Mouse (Mus musculus) heart, postnatal 36 days (tissue): ENCODE results near the gene Ppard. TPM values are rescaled to one million over a fixed set of nuclear protein-coding genes. Genes with fewer than 3 reads are reported as not detected.

Experiments used
- DNase-seq, 2 experiments: peaks; one replicate each; pipeline ENCODE4 v3.0.0; 2021 to 2022
- intact Hi-C: fragments of 180-260 bp; cut with DNase I; formaldehyde crosslinking; loops from one replicate; pipeline ENCODE4 v1.15.1; 2025
- total RNA-seq, 2 experiments: library from RNA; stranded (reverse); gene quantifications; 2 replicates each; pipeline ENCODE4 v1.2.3; 2021

Gene Ppard
- total RNA-seq = 10 to 100 TPM; 33.3 to 40.1 TPM

GRCm38 (mm10) chr17:28232475-28233060, at the start of gene Ppard:
Gene Ppard, plus strand, starts transcription at chr17:28232700.
- intact Hi-C loops = loop anchor here (1.0 kb wide), 1 partner anchor 77 kb away; no protein-coding TSS in a partner anchor
- DNase-seq = peak; percentile 98 to 99

- intact Hi-C loops = no loop called here
- DNase-seq = no peak
Measured at GRCm38 (mm10) chr17:28184971-28185638, 47.4 kb upstream of the Ppard start.

GRCm38 (mm10) chr17:28188313-28188712, 44.2 kb upstream of the Ppard start:
- intact Hi-C loops = no loop called here
- DNase-seq = no peak

- intact Hi-C loops = no loop called here
- no peak for DNase-seq
Measured at GRCm38 (mm10) chr17:28192754-28193153, 39.7 kb upstream of the Ppard start.

- intact Hi-C loops = no loop called here
- no peak for DNase-seq
Measured at GRCm38 (mm10) chr17:28193559-28193958, 38.9 kb upstream of the Ppard start.

GRCm38 (mm10) chr17:28195033-28195432, 37.5 kb upstream of the Ppard start:
- DNase-seq = no peak
- intact Hi-C loops = no loop called here

- DNase-seq = no peak
- intact Hi-C loops = no loop called here
Measured at GRCm38 (mm10) chr17:28197646-28198045, 34.9 kb upstream of the Ppard start.

- intact Hi-C loops = no loop called here
- no peak for DNase-seq
Measured at GRCm38 (mm10) chr17:28201982-28202381, 30.5 kb upstream of the Ppard start.

- intact Hi-C loops = loop anchor here (1.0 kb wide), 1 partner anchor 164 kb away; no protein-coding TSS in a partner anchor
- DNase-seq = peak; percentile 53 to 63
Measured at GRCm38 (mm10) chr17:28204052-28204720, 28.3 kb upstream of the Ppard start.

- no peak for DNase-seq
- intact Hi-C loops = no loop called here
Measured at GRCm38 (mm10) chr17:28205443-28205842, 27.1 kb upstream of the Ppard start.

GRCm38 (mm10) chr17:28207092-28207491, 25.4 kb upstream of the Ppard start:
- intact Hi-C loops = loop anchor here (2.0 kb wide), 1 partner anchor 18 kb away; no protein-coding TSS in a partner anchor
- DNase-seq = no peak

GRCm38 (mm10) chr17:28207591-28208313, 24.7 kb upstream of the Ppard start, which contains the start of gene Def6:
Gene Def6, plus strand, starts transcription at chr17:28207778.
- DNase-seq = peak; percentile 76 to 83
- intact Hi-C loops = loop anchor here (2.0 kb wide), 1 partner anchor 17 kb away; no protein-coding TSS in a partner anchor

- intact Hi-C loops = no loop called here
- no peak for DNase-seq
Measured at GRCm38 (mm10) chr17:28208314-28208612, 24.2 kb upstream of the Ppard start.

- no peak for DNase-seq
- intact Hi-C loops = no loop called here
Measured at GRCm38 (mm10) chr17:28209457-28210110, 22.9 kb upstream of the Ppard start.

- no peak for DNase-seq
Measured at GRCm38 (mm10) chr17:28211921-28212341, 20.6 kb upstream of the Ppard start.

GRCm38 (mm10) chr17:28212391-28212790, 20.1 kb upstream of the Ppard start:
- intact Hi-C loops = no loop called here
- no peak for DNase-seq

More at GRCm38 (mm10) chr17:28211921-28212341, 20.6 kb upstream of the Ppard start:
- intact Hi-C loops = no loop called here

- no peak for DNase-seq
- intact Hi-C loops = no loop called here
Measured at GRCm38 (mm10) chr17:28213236-28213635, 19.3 kb upstream of the Ppard start.

GRCm38 (mm10) chr17:28216791-28217190, 15.7 kb upstream of the Ppard start:
- DNase-seq = no peak
- intact Hi-C loops = no loop called here

GRCm38 (mm10) chr17:28217721-28218649, 14.5 kb upstream of the Ppard start:
- intact Hi-C loops = no loop called here
- no peak for DNase-seq
